Mouse (Mus musculus): ENCODE measurements around the gene Slx4ip. TPM values are rescaled to one million over a fixed set of nuclear protein-coding genes. Genes with fewer than 3 reads are reported as not detected.

Gene Slx4ip
- polyA plus RNA-seq, 1 experiment from 2014 or later = 3.5 TPM

DNA sequence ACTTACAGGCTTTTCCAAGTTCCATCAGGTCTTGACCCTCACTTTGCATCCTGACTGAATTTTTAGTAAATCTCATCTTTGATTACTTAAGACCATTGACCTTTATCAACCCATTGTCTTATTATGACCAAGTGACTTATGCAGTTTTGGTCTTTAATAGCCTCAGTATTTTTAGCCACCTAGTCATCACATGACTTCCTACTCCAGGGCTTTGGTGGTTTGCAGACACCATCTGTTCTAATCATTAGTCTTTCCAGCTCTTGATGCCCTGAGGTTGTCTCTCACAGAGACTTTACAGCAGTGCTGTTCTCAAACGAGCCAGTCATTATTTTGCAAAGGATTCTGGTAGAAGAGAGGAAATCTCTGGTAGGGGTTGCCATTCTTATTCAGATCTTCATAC lies 121.0 kb downstream of the Slx4ip start:
- Histone ChIP-seq H3K9ac (no peak overlapping the region), H3K27ac (no peak overlapping the region), H3K4me1 (no peaks in the 10 kb centered on the region), H3K4me2 (no peak overlapping the region), H3K27me3 (replicated peaks) (no peaks in the 10 kb centered on the region), H3K36me3 (no peaks in the 10 kb centered on the region), H3K9me3 (replicated peaks) (no peaks in the 10 kb centered on the region), H3K4me3 (no peak overlapping the region)
- WGBS (ENCODE audit: insufficient replicate concordance) = 41% methylated on average over 1 of the region's 1 CpGs
- ATAC-seq = no peak

- no peak overlapping the region for H3K4me3 ChIP-seq
- H3K9ac ChIP-seq = no peak overlapping the region
- H3K36me3 ChIP-seq = no peaks in the 10 kb centered on the region
- no peaks in the 10 kb centered on the region for H3K4me1 ChIP-seq
- H3K27ac ChIP-seq = no peak overlapping the region
- no peaks in the 10 kb centered on the region for H3K27me3 ChIP-seq (replicated peaks)
- no peak overlapping the region for H3K4me2 ChIP-seq
- WGBS (ENCODE audit: insufficient replicate concordance) = 72% methylated on average over 3 of the region's 3 CpGs
- no peak for ATAC-seq
- no peaks in the 10 kb centered on the region for H3K9me3 ChIP-seq (replicated peaks)
These were observed 122.1 kb downstream of the Slx4ip start for GRCm38 (mm10) chr2:137013151-137013550.

DNA sequence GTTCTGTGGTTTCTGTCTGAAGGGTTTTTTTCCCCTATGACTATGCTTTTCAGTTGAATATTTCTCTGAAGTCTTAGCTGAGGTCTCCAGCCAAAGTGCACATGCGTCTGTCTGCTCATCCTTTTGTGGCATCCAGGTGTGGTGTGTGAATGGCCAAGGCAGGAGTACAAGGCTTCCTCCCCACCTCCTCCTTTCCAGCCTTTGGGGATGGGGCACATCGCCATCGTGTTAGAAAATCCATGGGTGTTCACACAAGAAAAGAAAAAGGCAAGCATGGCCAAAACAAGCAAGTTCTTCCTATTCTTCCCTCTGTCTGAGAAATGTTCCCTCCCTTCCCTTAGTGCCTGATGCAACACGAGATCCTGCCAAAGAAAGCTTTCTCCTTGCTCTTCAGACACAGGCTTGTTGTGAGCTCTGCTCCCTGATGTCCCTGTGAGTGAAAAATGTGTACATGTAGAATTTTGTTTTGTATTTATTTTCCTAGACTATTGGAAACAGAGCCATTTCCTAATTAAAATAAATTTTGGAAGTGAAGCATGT lies 122.9 kb downstream of the Slx4ip start:
- H3K27me3 ChIP-seq (replicated peaks) = no peaks in the 10 kb centered on the region
- H3K4me2 ChIP-seq = no peak overlapping the region
- H3K4me1 ChIP-seq = no peaks in the 10 kb centered on the region
- H3K27ac ChIP-seq = no peak overlapping the region
- no peak overlapping the region for H3K4me3 ChIP-seq
- 82% methylated on average over 4 of the region's 4 CpGs for WGBS (ENCODE audit: insufficient replicate concordance)
- H3K36me3 ChIP-seq = no peaks in the 10 kb centered on the region
- H3K9me3 ChIP-seq (replicated peaks) = no peaks in the 10 kb centered on the region
- ATAC-seq = no peak
- H3K9ac ChIP-seq = no peak overlapping the region

DNA sequence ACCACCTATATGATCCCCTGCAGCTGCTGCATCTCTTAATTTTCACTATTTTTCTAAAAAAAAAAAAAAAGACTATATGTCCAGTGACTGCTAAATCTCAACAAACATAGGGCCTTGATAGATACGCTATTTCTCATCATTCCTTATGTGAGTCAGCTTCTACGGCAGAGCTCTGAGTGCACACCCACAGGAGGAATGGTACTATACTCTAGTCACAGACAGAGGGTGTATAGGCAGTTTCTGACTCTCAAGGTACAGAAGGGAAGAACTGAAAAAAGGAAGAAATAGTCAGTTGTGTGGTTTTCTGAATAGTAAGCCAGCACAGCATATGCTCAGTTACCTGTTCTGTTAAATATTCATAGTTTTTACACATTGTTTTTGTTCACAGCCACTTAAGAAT lies 123.4 kb downstream of the Slx4ip start:
- H3K9me3 ChIP-seq (replicated peaks) = no peaks in the 10 kb centered on the region
- no peak for ATAC-seq
- H3K4me1 ChIP-seq = no peaks in the 10 kb centered on the region
- no peak overlapping the region for H3K4me3 ChIP-seq
- no peak overlapping the region for H3K27ac ChIP-seq
- H3K27me3 ChIP-seq (replicated peaks) = no peaks in the 10 kb centered on the region
- H3K4me2 ChIP-seq = no peak overlapping the region
- H3K9ac ChIP-seq = no peak overlapping the region
- no peaks in the 10 kb centered on the region for H3K36me3 ChIP-seq
- WGBS (ENCODE audit: insufficient replicate concordance) = 80% methylated on average over 2 of the region's 2 CpGs

DNA sequence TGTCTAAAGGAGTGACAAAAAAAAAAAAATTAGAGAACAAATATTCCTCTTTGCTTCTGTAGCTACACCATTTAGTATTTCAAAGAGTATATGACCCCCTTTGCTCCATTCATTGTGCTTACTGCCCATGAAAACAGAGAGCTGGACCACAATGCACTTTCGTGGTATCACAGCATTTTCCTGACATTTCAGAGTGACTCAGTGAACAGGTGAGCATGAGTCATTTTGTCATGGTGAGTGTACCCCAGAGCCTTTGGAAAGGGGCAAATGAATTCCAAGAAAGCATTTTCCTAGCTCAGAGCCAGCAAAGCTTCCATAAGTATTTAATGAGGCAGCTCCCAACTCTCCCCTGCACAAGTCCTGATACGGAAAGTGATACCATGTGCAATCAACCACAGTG lies 153.1 kb downstream of the Slx4ip start:
- 83% methylated on average over 2 of the region's 2 CpGs for WGBS (ENCODE audit: insufficient replicate concordance)
- H3K27ac ChIP-seq = no peak overlapping the region
- H3K9me3 ChIP-seq (replicated peaks) = no peaks in the 10 kb centered on the region
- no peak overlapping the region for H3K9ac ChIP-seq
- H3K4me1 ChIP-seq = no peaks in the 10 kb centered on the region
- no peaks in the 10 kb centered on the region for H3K27me3 ChIP-seq (replicated peaks)
- 0 out of 2 replicates have a peak, but pooled peaks cover 3% of the 10 kb centered on the region for H3K36me3 ChIP-seq
- no peak overlapping the region for H3K4me2 ChIP-seq
- no peak overlapping the region for H3K4me3 ChIP-seq
- no peak for ATAC-seq

DNA sequence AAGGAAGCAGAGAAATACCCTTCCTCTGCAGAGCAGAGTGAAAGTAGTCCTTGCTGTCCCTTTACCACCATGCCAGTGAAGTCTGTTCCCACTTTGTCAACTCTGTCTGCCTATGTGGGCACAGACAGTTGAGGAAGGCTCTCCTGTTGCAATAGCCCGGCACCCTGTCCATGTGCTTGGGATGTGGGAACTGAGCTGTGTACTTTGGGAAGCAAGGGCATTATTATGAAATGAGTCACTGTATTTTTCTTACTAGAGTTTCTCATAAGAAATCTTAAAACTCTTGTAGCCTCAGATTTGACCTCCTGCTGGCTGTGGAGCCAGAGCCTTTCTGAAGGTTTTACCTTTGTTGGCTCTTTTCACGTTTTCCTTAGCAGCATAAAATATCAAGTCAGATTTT lies 158.3 kb downstream of the Slx4ip start:
- Histone ChIP-seq H3K4me1 (no peaks in the 10 kb centered on the region), H3K4me2 (no peak overlapping the region), H3K36me3 (0 out of 2 replicates have a peak, but pooled peaks cover 3% of the 10 kb centered on the region), H3K9ac (no peak overlapping the region), H3K27ac (no peak overlapping the region), H3K4me3 (no peak overlapping the region), H3K27me3 (replicated peaks) (no peaks in the 10 kb centered on the region), H3K9me3 (replicated peaks) (no peaks in the 10 kb centered on the region)
- WGBS (ENCODE audit: insufficient replicate concordance) = 74% methylated on average over 2 of the region's 2 CpGs
- ATAC-seq = no peak

DNA sequence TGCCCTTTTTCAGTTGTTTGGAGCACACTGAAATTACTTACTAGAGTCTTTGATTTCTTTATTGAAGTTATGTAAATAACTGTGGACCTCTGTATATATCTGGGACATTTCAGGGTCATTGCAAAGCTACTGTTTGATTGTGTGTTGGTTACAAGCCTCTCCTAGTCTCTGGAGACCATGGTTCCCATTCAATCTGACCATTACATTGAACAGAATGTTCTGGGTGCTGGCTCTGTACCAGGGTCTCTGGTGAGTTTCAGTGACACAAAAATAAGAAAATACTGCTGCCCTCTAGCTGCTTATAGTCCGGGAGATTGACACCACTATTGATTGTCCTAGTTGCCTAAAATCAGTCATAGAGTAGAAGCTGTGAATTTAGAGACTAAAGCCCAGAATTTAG lies 158.9 kb downstream of the Slx4ip start:
- Histone ChIP-seq H3K27me3 (replicated peaks) (no peaks in the 10 kb centered on the region), H3K36me3 (0 out of 2 replicates have a peak, but pooled peaks cover 3% of the 10 kb centered on the region), H3K27ac (no peak overlapping the region), H3K4me1 (no peaks in the 10 kb centered on the region), H3K9ac (no peak overlapping the region), H3K4me2 (no peak overlapping the region), H3K9me3 (replicated peaks) (no peaks in the 10 kb centered on the region), H3K4me3 (no peak overlapping the region)
- no peak for ATAC-seq
- 61% methylated on average over 1 of the region's 1 CpGs for WGBS (ENCODE audit: insufficient replicate concordance)

- H3K27me3 ChIP-seq (replicated peaks) = no peaks in the 10 kb centered on the region
- no peak for ATAC-seq
- no peak overlapping the region for H3K4me2 ChIP-seq
- H3K4me3 ChIP-seq = no peak overlapping the region
- no peak overlapping the region for H3K27ac ChIP-seq
- H3K36me3 ChIP-seq = peaks cover 11% of the 10 kb centered on the region
- 78% methylated on average over 1 of the region's 1 CpGs for WGBS (ENCODE audit: insufficient replicate concordance)
- H3K9me3 ChIP-seq (replicated peaks) = no peaks in the 10 kb centered on the region
- H3K4me1 ChIP-seq = no peaks in the 10 kb centered on the region
- H3K9ac ChIP-seq = no peak overlapping the region
These were observed 172.8 kb downstream of the Slx4ip start for GRCm38 (mm10) chr2:137063829-137064228.

DNA sequence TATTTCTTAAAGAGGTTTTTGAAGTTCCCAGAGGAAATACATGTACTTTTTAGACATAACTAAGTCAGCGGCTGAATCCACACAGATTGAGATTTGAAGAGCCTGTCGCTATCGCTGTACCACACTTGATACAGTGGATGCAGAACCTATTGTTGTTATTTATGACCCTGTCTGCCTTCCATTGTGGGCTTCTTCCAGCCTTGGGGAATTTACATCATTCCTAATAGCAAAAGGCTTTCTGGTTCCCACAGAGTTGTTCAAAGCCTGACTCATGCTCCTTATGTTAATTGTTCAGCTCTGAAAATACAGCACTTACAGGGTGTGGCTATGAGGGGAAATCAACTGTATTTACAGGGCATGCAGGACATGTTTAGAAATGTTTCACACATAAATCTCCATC lies 173.5 kb downstream of the Slx4ip start:
- Histone ChIP-seq H3K27ac (no peak overlapping the region), H3K4me2 (no peak overlapping the region), H3K4me1 (no peaks in the 10 kb centered on the region), H3K4me3 (no peak overlapping the region), H3K9me3 (replicated peaks) (no peaks in the 10 kb centered on the region), H3K9ac (no peak overlapping the region), H3K36me3 (peaks cover 11% of the 10 kb centered on the region), H3K27me3 (replicated peaks) (no peaks in the 10 kb centered on the region)
- no peak for ATAC-seq
- 89% methylated on average over 3 of the region's 3 CpGs for WGBS (ENCODE audit: insufficient replicate concordance)

DNA sequence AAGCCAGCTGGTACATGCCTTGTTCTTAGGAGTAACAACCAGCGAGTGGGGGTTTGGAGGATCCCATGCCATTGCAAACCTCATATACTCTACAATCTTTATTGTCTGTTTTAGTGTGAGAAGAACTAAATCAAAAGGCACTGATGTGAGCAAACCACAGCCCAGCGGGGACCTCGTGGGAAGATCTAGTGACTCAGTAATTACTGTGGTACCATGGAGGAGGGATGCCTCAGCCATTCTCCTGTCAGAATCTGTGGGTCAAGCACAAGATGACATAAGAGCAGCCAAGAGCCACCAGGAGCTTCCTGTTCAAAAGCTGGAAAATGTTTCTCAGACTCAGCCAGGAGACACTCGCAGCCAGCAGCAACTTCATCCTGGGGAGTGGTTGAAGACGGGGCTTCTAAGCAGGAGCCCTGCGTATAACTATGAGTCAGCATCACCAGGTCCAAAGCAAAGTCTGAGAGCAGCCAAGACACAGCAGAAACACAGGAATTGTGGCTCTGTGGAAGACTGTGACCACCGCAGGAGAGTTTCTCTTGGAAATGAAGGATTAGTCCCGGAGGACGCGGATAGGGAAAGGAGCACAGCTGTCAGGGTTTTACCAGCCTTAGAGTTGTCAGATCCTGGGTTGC lies 176.6 kb downstream of the Slx4ip start:
- Histone ChIP-seq H3K27me3 (replicated peaks) (no peaks in the 10 kb centered on the region), H3K27ac (no peak overlapping the region), H3K4me3 (no peak overlapping the region), H3K4me2 (no peak overlapping the region), H3K4me1 (no peaks in the 10 kb centered on the region), H3K36me3 (peaks cover 11% of the 10 kb centered on the region), H3K9me3 (replicated peaks) (no peaks in the 10 kb centered on the region), H3K9ac (no peak overlapping the region)
- ATAC-seq = no peak
- 80% methylated on average over 10 of the region's 10 CpGs for WGBS (ENCODE audit: insufficient replicate concordance)

- Histone ChIP-seq H3K9ac (no peak overlapping the region), H3K4me1 (no peaks in the 10 kb centered on the region), H3K9me3 (replicated peaks) (no peaks in the 10 kb centered on the region), H3K36me3 (no peaks in the 10 kb centered on the region; the same call in 1 of the 2 replicates), H3K4me3 (no peak overlapping the region), H3K27me3 (replicated peaks) (no peaks in the 10 kb centered on the region), H3K27ac (no peak overlapping the region), H3K4me2 (no peak overlapping the region)
- no peak for ATAC-seq
- WGBS (ENCODE audit: insufficient replicate concordance) = 61% methylated on average over 16 of the region's 16 CpGs
These were observed 182.7 kb downstream of the Slx4ip start for GRCm38 (mm10) chr2:137073473-137074312.

DNA sequence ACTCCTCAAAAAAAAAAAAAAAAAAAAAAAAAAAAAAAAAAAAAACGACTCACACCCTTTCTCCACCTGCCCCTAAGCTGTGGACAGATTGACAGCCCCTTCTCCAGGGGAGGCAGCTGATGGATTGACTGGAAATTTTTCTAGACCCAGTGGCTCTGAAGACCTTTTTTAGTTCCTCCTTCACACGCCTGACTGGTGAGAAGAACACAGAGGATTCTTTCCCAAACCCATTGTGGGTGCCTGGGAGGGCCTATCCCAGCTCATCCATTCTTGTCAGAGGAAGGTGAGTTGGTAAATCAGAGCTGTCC lies 183.2 kb downstream of the Slx4ip start:
- no peaks in the 10 kb centered on the region for H3K9me3 ChIP-seq (replicated peaks)
- no peak overlapping the region for H3K27ac ChIP-seq
- 32% methylated on average over 2 of the region's 2 CpGs for WGBS (ENCODE audit: insufficient replicate concordance)
- H3K4me1 ChIP-seq = no peaks in the 10 kb centered on the region
- H3K27me3 ChIP-seq (replicated peaks) = no peaks in the 10 kb centered on the region
- no peaks in the 10 kb centered on the region for H3K36me3 ChIP-seq
- no peak for ATAC-seq
- H3K4me3 ChIP-seq = no peak overlapping the region
- no peak overlapping the region for H3K9ac ChIP-seq
- no peak overlapping the region for H3K4me2 ChIP-seq
